Mouse (Mus musculus): ENCODE results near the gene Olfr1045.
"Not testable (repeated sequence)": the region's sequence is repeated elsewhere in the genome, so short reads cannot be mapped to it uniquely, and the experiment has no call there.

Olfr1045 gene

GRCm38 (mm10) chr2:86202909-86203308 is at the start of gene Olfr1045:
Gene Olfr1045 (minus strand): TSS chr2:86203009.
- no peak for DNase-seq

GRCm38 (mm10) chr2:86240189-86240588 is 37.4 kb upstream of the Olfr1045 start, which contains the start of gene Olfr1048:
Gene Olfr1048 (minus strand): TSS chr2:86240289.
- DNase-seq = no peak

- DNase-seq = no peak
Measured at GRCm38 (mm10) chr2:86231301-86231700, 28.5 kb upstream of the Olfr1045 start, which contains the start of gene Olfr1047. Gene Olfr1047 (minus strand): TSS chr2:86231401.

- no peak for DNase-seq
Measured at GRCm38 (mm10) chr2:86219214-86219613, 16.4 kb upstream of the Olfr1045 start, which contains the start of gene Olfr1046. Gene Olfr1046 (minus strand): TSS chr2:86219314.

GRCm38 (mm10) chr2:86195863-86196262 is 6.9 kb downstream of the Olfr1045 start:
- DNase-seq = no peak

GRCm38 (mm10) chr2:86185583-86185982 is 17.2 kb downstream of the Olfr1045 start, which contains the start of gene Olfr52:
Gene Olfr52 (minus strand): TSS chr2:86185683.
- DNase-seq = no peak

- no peak for DNase-seq
Measured at GRCm38 (mm10) chr2:86179950-86180349, 22.9 kb downstream of the Olfr1045 start.

GRCm38 (mm10) chr2:86177720-86178119 is 25.1 kb downstream of the Olfr1045 start, which contains the start of gene Olfr1044:
Gene Olfr1044 (minus strand): TSS chr2:86177820.
- DNase-seq = no peak

GRCm38 (mm10) chr2:86175422-86175821 is 27.4 kb downstream of the Olfr1045 start:
- not testable (repeated sequence) for DNase-seq

- no peak for DNase-seq
Measured at GRCm38 (mm10) chr2:86167422-86167821, 35.4 kb downstream of the Olfr1045 start, which contains the start of gene Olfr1043. Gene Olfr1043 (minus strand): TSS chr2:86167522.

- DNase-seq = no peak
Measured at GRCm38 (mm10) chr2:86161738-86162137, 41.1 kb downstream of the Olfr1045 start, which contains the start of gene Olfr1042. Gene Olfr1042 (minus strand): TSS chr2:86161838.

GRCm38 (mm10) chr2:86146632-86147031 is 56.2 kb downstream of the Olfr1045 start, which contains the start of gene Olfr1040:
Gene Olfr1040 (minus strand): TSS chr2:86146732.
- no peak for DNase-seq
